Mouse (Mus musculus): ENCODE measurements around the gene Zfp946.

- TF ChIP-seq POLR2A (IDR thresholded peaks at IDR 0.05; ENCODE audit: borderline replicate concordance, extremely low read depth, low read depth, low read length), result no peak
- TF ChIP-seq CTCF (IDR thresholded peaks at IDR 0.05; ENCODE audit: insufficient read depth, low read length), result no peak
Measured at GRCm38 (mm10) chr17:22447684-22448083, 23.7 kb downstream of the Zfp946 start.

Measured in lung, adult 2 months (tissue).